Mouse (Mus musculus) forebrain, embryonic 14.5 days (tissue): ENCODE data around the gene Zfp653. TPM values are rescaled to one million over a fixed set of nuclear protein-coding genes. Genes with fewer than 3 reads are reported as not detected.
A peak's percentile ranks its signal among the peaks of the same experiment; 100 is the strongest.

Source experiments
- ATAC-seq: fragments of 200-750 bp; cut with Nextera tagmentation; 2 replicates; pipeline ENCODE4 v1.8.0; 2017; ENCODE audit warnings: mild to moderate bottlenecking, moderate library complexity
- DNase-seq: peaks from one replicate; pipeline ENCODE4 v3.0.0-alpha.2; 2015; ENCODE audit warnings: low spot score
- H3K27ac ChIP-seq: fragments of 300-500 bp; sonication (generic); 2 replicates; pipeline ENCODE4 v1.5.1; 2014; ENCODE audit warnings: low read depth, mild to moderate bottlenecking, control low read depth, low read length, moderate library complexity
- H3K27me3 ChIP-seq: fragments of 300-500 bp; sonication (generic); replicated peaks from 2 replicates; pipeline ENCODE4 v1.6.1; 2014; ENCODE audit warnings: low read length, control low read depth, mixed read lengths; ENCODE audit not compliant: control insufficient read depth, insufficient read depth
- H3K36me3 ChIP-seq: fragments of 300-500 bp; sonication (generic); 2 replicates; pipeline ENCODE4 v1.6.1; 2014; ENCODE audit warnings: low read length, control low read depth; ENCODE audit not compliant: control insufficient read depth, insufficient read depth
- H3K4me1 ChIP-seq: fragments of 300-500 bp; sonication (generic); 2 replicates; pipeline ENCODE4 v1.6.1; 2014; ENCODE audit warnings: antibody characterized with exemption, low read length, control low read depth; ENCODE audit not compliant: control insufficient read depth, insufficient read depth
- H3K4me2 ChIP-seq: fragments of 300-500 bp; sonication (generic); 2 replicates; pipeline ENCODE4 v1.6.1; 2014; ENCODE audit warnings: mild to moderate bottlenecking, control low read depth, low read length
- H3K4me3 ChIP-seq: fragments of 300-500 bp; sonication (generic); 2 replicates; pipeline ENCODE4 v1.5.1; 2014; ENCODE audit warnings: low read depth, low read length, control low read depth
- H3K9ac ChIP-seq: fragments of 300-500 bp; sonication (generic); 2 replicates; pipeline ENCODE4 v1.6.1; 2014; ENCODE audit warnings: mild to moderate bottlenecking, low read length, control low read depth, moderate library complexity
- H3K9me3 ChIP-seq: fragments of 300-500 bp; sonication (generic); replicated peaks from 2 replicates; pipeline ENCODE4 v1.6.1; 2016; ENCODE audit warnings: low read length, control low read depth, mixed read lengths; ENCODE audit not compliant: control insufficient read depth
- WGBS: fragments of 180-500 bp; shearing (Covaris S2); extraction: QIAGEN DNeasy Blood & Tissue Kit; methylation state at CpG from one replicate; pipeline ENCODE4 v1.1.7; 2014; 5-methylcytosine and 5-hydroxymethylcytosine counted together
- polyA plus RNA-seq: library from polyadenylated mRNA; unstranded; fragments of >200 nt; fragmentation: Nextera tagmentation; extraction: Ambion mirVana; gene quantifications from 2 replicates; pipeline ENCODE4 v1.2.1, GENCODE M21; 2014

The Zfp653 gene
- polyA plus RNA-seq, 1 experiment from 2014 or later: 11.3 TPM

GRCm38 (mm10) chr9:22051161-22051957, 19.8 kb downstream of the Zfp653 start:
- H3K36me3 ChIP-seq: peaks cover 10% of the 10 kb centered on the region
- peak; percentile 58 for DNase-seq
- peak; percentile 35 for ATAC-seq
- peak overlapping the region; percentile 98 for H3K9ac ChIP-seq
- 2% methylated on average over 33 of the region's 67 CpGs for WGBS
- peak overlapping the region; percentile 78 for H3K4me2 ChIP-seq
- no peaks in the 10 kb centered on the region for H3K9me3 ChIP-seq
- peaks cover 30% of the 10 kb centered on the region for H3K4me1 ChIP-seq
- H3K27ac ChIP-seq: peak overlapping the region; percentile 94
- H3K4me3 ChIP-seq: peak overlapping the region; percentile 97
- no peaks in the 10 kb centered on the region for H3K27me3 ChIP-seq

GRCm38 (mm10) chr9:22050351-22050889, 20.8 kb downstream of the Zfp653 start:
- peak; percentile 84 for DNase-seq
- Histone ChIP-seq H3K27me3 (no peaks in the 10 kb centered on the region), H3K4me2 (peak overlapping the region; percentile 78), H3K4me1 (peaks cover 30% of the 10 kb centered on the region), H3K9me3 (no peaks in the 10 kb centered on the region), H3K27ac (peak overlapping the region; percentile 94), H3K4me3 (peak overlapping the region; percentile 97), H3K9ac (peak overlapping the region; percentile 98), H3K36me3 (peaks cover 9% of the 10 kb centered on the region; the same call in 1 of the 2 replicates)
- ATAC-seq: peak; percentile 43
- under 1% methylated on average over 43 of the region's 43 CpGs for WGBS

- H3K36me3 ChIP-seq: peaks cover 12% of the 10 kb centered on the region; the same call in 1 of the 2 replicates
- no peak for ATAC-seq
- peaks cover 30% of the 10 kb centered on the region for H3K4me1 ChIP-seq
Observed at GRCm38 (mm10) chr9:22049721-22050270, 21.4 kb downstream of the Zfp653 start.

GRCm38 (mm10) chr9:22049315-22049714, 21.9 kb downstream of the Zfp653 start:
- Histone ChIP-seq H3K9me3 (no peaks in the 10 kb centered on the region), H3K4me1 (peaks cover 27% of the 10 kb centered on the region), H3K27me3 (no peaks in the 10 kb centered on the region), H3K9ac (peak overlapping the region; percentile 98), H3K4me2 (peak overlapping the region; percentile 78), H3K27ac (peak overlapping the region; percentile 94), H3K4me3 (peak overlapping the region; percentile 97), H3K36me3 (peaks cover 12% of the 10 kb centered on the region; the same call in 1 of the 2 replicates)
- 41% methylated on average over 11 of the region's 11 CpGs for WGBS
- DNase-seq: no peak
- ATAC-seq: no peak

More at GRCm38 (mm10) chr9:22049721-22050270, 21.4 kb downstream of the Zfp653 start:
- peak overlapping the region; percentile 98 for H3K9ac ChIP-seq
- 16% methylated on average over 4 of the region's 4 CpGs for WGBS
- peak overlapping the region; percentile 94 for H3K27ac ChIP-seq
- H3K27me3 ChIP-seq: no peaks in the 10 kb centered on the region
- H3K4me2 ChIP-seq: peak overlapping the region; percentile 78
- no peaks in the 10 kb centered on the region for H3K9me3 ChIP-seq
- peak overlapping the region; percentile 97 for H3K4me3 ChIP-seq
- DNase-seq: peak; percentile 32

- ATAC-seq: no peak
- Histone ChIP-seq H3K4me3 (no peak overlapping the region), H3K4me1 (peaks cover 27% of the 10 kb centered on the region)
Observed at GRCm38 (mm10) chr9:22047329-22047728, 23.8 kb downstream of the Zfp653 start.

GRCm38 (mm10) chr9:22041832-22042231, 29.3 kb downstream of the Zfp653 start:
- no peak overlapping the region for H3K9ac ChIP-seq
- peaks cover 7% of the 10 kb centered on the region; the same call in 1 of the 2 replicates for H3K36me3 ChIP-seq
- ATAC-seq (no peak), DNase-seq (no peak)
- 77% methylated on average over 2 of the region's 2 CpGs for WGBS
- H3K4me2 ChIP-seq: no peak overlapping the region
- no peaks in the 10 kb centered on the region for H3K27me3 ChIP-seq
- H3K27ac ChIP-seq: no peak overlapping the region
- H3K4me1 ChIP-seq: no peaks in the 10 kb centered on the region
- no peak overlapping the region for H3K4me3 ChIP-seq
- no peaks in the 10 kb centered on the region for H3K9me3 ChIP-seq

More at GRCm38 (mm10) chr9:22047329-22047728, 23.8 kb downstream of the Zfp653 start:
- Histone ChIP-seq H3K27me3 (no peaks in the 10 kb centered on the region), H3K36me3 (peaks cover 12% of the 10 kb centered on the region; the same call in 1 of the 2 replicates), H3K4me2 (peak overlapping the region; percentile 21), H3K27ac (peak overlapping the region; percentile 2; the same call in 1 of the 2 replicates), H3K9ac (peak overlapping the region; percentile 21; the same call in 1 of the 2 replicates), H3K9me3 (no peaks in the 10 kb centered on the region)
- 61% methylated on average over 9 of the region's 9 CpGs for WGBS
- no peak for DNase-seq

GRCm38 (mm10) chr9:22037826-22038225, 33.4 kb downstream of the Zfp653 start:
- DNase-seq (no peak), ATAC-seq (no peak)
- peaks cover 8% of the 10 kb centered on the region; the same call in 1 of the 2 replicates for H3K4me1 ChIP-seq
- no peak overlapping the region for H3K9ac ChIP-seq
- H3K27me3 ChIP-seq: no peaks in the 10 kb centered on the region
- H3K4me3 ChIP-seq: no peak overlapping the region
- H3K9me3 ChIP-seq: no peaks in the 10 kb centered on the region
- no peak overlapping the region for H3K4me2 ChIP-seq
- WGBS: 84% methylated on average over 10 of the region's 10 CpGs
- H3K27ac ChIP-seq: no peak overlapping the region
- H3K36me3 ChIP-seq: peaks cover 35% of the 10 kb centered on the region

- Histone ChIP-seq H3K36me3 (peaks cover 57% of the 10 kb centered on the region), H3K27ac (0 out of 2 replicates have a peak overlapping the region, but pooled peaks have one; percentile 4)
- ATAC-seq: peak; percentile 53
Observed at GRCm38 (mm10) chr9:22035300-22036044, 35.7 kb downstream of the Zfp653 start.

More at GRCm38 (mm10) chr9:22035300-22036044, 35.7 kb downstream of the Zfp653 start:
- WGBS: 55% methylated on average over 6 of the region's 6 CpGs
- DNase-seq: peak; percentile 60
- Histone ChIP-seq H3K9ac (no peak overlapping the region), H3K9me3 (no peaks in the 10 kb centered on the region), H3K27me3 (no peaks in the 10 kb centered on the region), H3K4me3 (no peak overlapping the region), H3K4me2 (no peak overlapping the region), H3K4me1 (peaks cover 8% of the 10 kb centered on the region; the same call in 1 of the 2 replicates)
